Comparison of ENCODE assay signal across 7 mouse cellular contexts in the genomic region with DNA sequence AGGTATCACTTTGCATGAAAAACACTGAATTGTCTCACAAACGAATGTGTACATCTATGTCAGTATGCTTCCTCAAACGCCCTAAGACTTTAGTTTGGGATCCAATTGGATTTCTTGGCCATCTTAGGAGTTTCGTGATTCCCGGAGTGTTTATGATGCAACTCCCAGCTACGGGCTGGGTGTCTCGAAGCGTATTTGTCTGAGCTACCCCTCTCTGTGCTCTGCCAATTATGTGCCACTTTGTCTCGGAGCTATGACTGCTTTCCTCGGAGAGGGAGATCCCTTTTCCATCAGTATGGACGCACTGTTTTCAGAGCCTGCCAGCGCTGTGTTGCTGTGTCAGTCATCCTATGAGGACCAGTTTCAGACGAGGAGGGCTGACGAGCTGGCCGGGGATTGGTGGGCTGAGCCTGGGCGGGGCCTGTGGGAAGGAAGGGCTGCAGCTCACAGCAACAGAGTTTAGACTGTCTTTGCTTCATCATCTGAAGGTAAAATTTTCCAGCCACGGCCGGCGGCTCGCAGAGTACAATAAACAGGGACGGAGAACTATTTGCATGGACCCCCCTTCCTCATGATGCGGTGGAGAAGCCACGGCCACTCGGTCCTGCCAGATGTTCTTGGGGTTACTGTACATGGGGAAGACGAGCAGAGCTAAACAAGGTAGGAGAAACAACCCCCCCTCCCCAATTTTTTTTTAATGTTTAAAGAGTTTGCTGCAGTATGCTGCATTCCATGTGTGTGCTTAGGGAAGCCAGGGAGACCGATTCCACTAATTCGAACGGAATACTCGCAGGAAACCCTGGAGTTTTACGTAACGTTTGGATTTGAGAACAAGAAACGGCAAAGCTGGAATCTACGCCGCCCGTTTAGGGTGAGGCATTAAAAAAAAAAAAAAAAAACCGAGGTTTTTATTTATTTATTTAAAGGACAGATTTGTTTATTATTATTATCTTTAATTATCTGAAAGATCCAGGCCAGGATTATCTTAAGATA. TPM values are rescaled to one million over a fixed set of nuclear protein-coding genes. Genes with fewer than 3 reads are reported as not detected.
DNase-seq lines count a peak whose midpoint lies in the region; ATAC-seq and TF ChIP-seq lines count a peak whose summit lies in the region.

A gene (plus strand): TSS at position 424 of the 993 bp plus-strand sequence.

- intact Hi-C loops in left cerebral cortex, postnatal 4 days (cut with DNase I), result loop anchor here (5.0 kb wide), 2 partner anchors 117 to 138 kb away; no protein-coding TSS in a partner anchor

- TF ChIP-seq POLR2A in small intestine, adult 2 months (IDR thresholded peaks at IDR 0.05; ENCODE audit: low read depth, low read length), result peak; percentile 91

- under 1% methylated on average over 35 of the region's 35 CpGs for WGBS in intestine, postnatal 0 days
- 1% methylated on average over 35 of the region's 35 CpGs for WGBS in midbrain, embryonic 12.5 days
- under 1% methylated on average over 35 of the region's 35 CpGs for WGBS in small intestine, adult 2 months

- H3K4me3 ChIP-seq in intestine, postnatal 0 days (ENCODE audit: low read depth, low read length), result peak within 1 kb of the TSS; percentile 64
- peak within 1 kb of the TSS; percentile 56 for H3K4me3 ChIP-seq in midbrain, embryonic 12.5 days
- peak within 1 kb of the TSS; percentile 77 for H3K4me3 ChIP-seq in small intestine, adult 2 months (ENCODE audit: low read depth, low read length)

- peak; percentile 87 for ATAC-seq in intestine, postnatal 0 days
- peak; percentile 99 for ATAC-seq in midbrain, embryonic 12.5 days (ENCODE audit: low FRiP score, low read depth)

- TF ChIP-seq CTCF in intestine, postnatal 0 days (IDR thresholded peaks at IDR 0.05; ENCODE audit: low read depth), result no peak
- no peak for TF ChIP-seq CTCF in small intestine, adult 2 months (IDR thresholded peaks at IDR 0.05; ENCODE audit: extremely low read depth, insufficient read length, insufficient replicate concordance, low read depth, low read length)

- H3K4me1 ChIP-seq in intestine, postnatal 0 days (replicated peaks; ENCODE audit: control insufficient read depth, insufficient read depth, low read length), result peaks cover 18% of the 10 kb centered on the region
- H3K4me1 ChIP-seq in midbrain, embryonic 12.5 days, result peaks cover 44% of the 10 kb centered on the region
- H3K4me1 ChIP-seq in small intestine, adult 2 months (ENCODE audit: control insufficient read depth, insufficient read depth, insufficient read length, low read length), result peaks cover 13% of the 10 kb centered on the region

- peak within 1 kb of the TSS; percentile 60 for H3K9ac ChIP-seq in intestine, postnatal 0 days (ENCODE audit: low read depth, low read length)
- peak within 1 kb of the TSS; percentile 59 for H3K9ac ChIP-seq in midbrain, embryonic 12.5 days (replicated peaks)

- H3K9me3 ChIP-seq in intestine, postnatal 0 days (ENCODE audit: control insufficient read depth), result no peaks in the 10 kb centered on the region
- H3K9me3 ChIP-seq in midbrain, embryonic 12.5 days, result no peaks in the 10 kb centered on the region

- H3K27ac ChIP-seq in intestine, postnatal 0 days (ENCODE audit: low read depth, low read length), result peak within 1 kb of the TSS; percentile 86
- H3K27ac ChIP-seq in midbrain, embryonic 12.5 days (replicated peaks), result peak within 1 kb of the TSS; percentile 82
- H3K27ac ChIP-seq in small intestine, adult 2 months (ENCODE audit: insufficient read depth, low read depth, low read length), result peak within 1 kb of the TSS; percentile 96

- peak; percentile 97 for DNase-seq in adrenal gland, adult 8-10 months
- DNase-seq in embryo, embryonic 9.5 days (ENCODE audit: extremely low spot score), result peak; percentile 92
- peak; percentile 87 to 94 for DNase-seq in gastrocnemius, postnatal 4 days (ENCODE audit: low spot score in 2 of 2)
- peak; percentile 96 for DNase-seq in left cerebral cortex, postnatal 4 days

- no peaks in the 10 kb centered on the region for H3K27me3 ChIP-seq in intestine, postnatal 0 days (replicated peaks; ENCODE audit: control insufficient read depth, insufficient read depth, low read length)
- H3K27me3 ChIP-seq in midbrain, embryonic 12.5 days, result no peaks in the 10 kb centered on the region
- H3K27me3 ChIP-seq in small intestine, adult 2 months (ENCODE audit: control insufficient read depth, insufficient read depth, low read length), result no peaks in the 10 kb centered on the region

- H3K4me2 ChIP-seq in intestine, postnatal 0 days (replicated peaks; ENCODE audit: low read depth), result peak within 1 kb of the TSS; percentile 89
- H3K4me2 ChIP-seq in midbrain, embryonic 12.5 days (replicated peaks), result peak within 1 kb of the TSS; percentile 64

- H3K36me3 ChIP-seq in intestine, postnatal 0 days (ENCODE audit: control insufficient read depth, insufficient read depth), result no peaks in the 10 kb centered on the region
- no peaks in the 10 kb centered on the region for H3K36me3 ChIP-seq in midbrain, embryonic 12.5 days
- H3K36me3 ChIP-seq in small intestine, adult 2 months (ENCODE audit: control insufficient read depth, insufficient read depth, low read length), result no peaks in the 10 kb centered on the region

RNA-seq across cellular contexts. Expression of the gene that starts here (rescaled TPM):
- 100 to 1,000 TPM; 203 to 240 (median 218) TPM for total RNA-seq in adrenal gland, adult 8-10 months (2022)
- total RNA-seq in gastrocnemius, postnatal 4 days (2021), result 100 to 1,000 TPM; 172 to 208 TPM
- 94.4 and 99.0 TPM in 2 replicates for polyA plus RNA-seq in intestine, postnatal 0 days (2015; fragmentation: Nextera tagmentation; extraction: Ambion mirVana)
- total RNA-seq in left cerebral cortex, postnatal 4 days (2021), result 10 to 100 TPM; 39.9 to 41.2 TPM
- 30.6 and 39.8 TPM in 2 replicates for polyA plus RNA-seq in midbrain, embryonic 12.5 days (2016; fragmentation: Nextera tagmentation; extraction: Ambion mirVana)
- 29.8 and 41.7 TPM in 2 replicates for polyA plus RNA-seq in small intestine, adult 2 months (2012; rRNA removed)

Comparison
In these comparisons a context has a peak if more than half of its experiments do, and no peak if none do; other contexts are left out.
1. Peak in every context shown above with its lines: DNase-seq, ATAC-seq, H3K4me3 ChIP-seq and H3K27ac ChIP-seq.
2. RNA of the gene that starts here (total RNA-seq): 203 to 240 TPM in adrenal gland, adult 8-10 months and 172 to 208 TPM in gastrocnemius, postnatal 4 days; 39.9 to 41.2 TPM in left cerebral cortex, postnatal 4 days; every median in the first group is over 4 times any median in the second.